Mouse (Mus musculus): ENCODE data around the gene Pik3r6.

DNA sequence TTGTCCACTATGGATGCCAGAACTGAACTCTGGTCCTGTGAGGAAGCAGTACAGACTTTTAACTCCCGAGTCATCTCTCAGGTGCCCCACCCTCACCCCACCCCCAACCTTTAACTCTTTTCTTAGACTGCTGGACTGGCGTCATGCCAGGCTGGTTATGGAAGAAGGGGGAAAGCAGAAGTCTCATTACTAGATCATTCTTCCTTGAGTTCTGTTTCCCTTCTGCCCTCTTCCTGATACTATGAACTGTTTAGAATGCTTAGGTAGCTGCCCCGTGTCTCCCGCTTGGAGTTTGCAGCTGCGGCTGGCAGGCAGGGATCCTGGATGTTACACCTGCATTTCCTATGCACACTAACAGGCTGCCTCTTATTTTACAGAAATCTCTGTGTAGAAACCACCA is 17.0 kb downstream of the Pik3r6 start:
- no peak for TF ChIP-seq POLR2A (IDR thresholded peaks at IDR 0.05; ENCODE audit: low read depth, low read length)
- no peak for TF ChIP-seq CTCF (IDR thresholded peaks at IDR 0.05; ENCODE audit: extremely low read depth, insufficient read depth, insufficient read length, insufficient replicate concordance)
